Mouse (Mus musculus): Measurements from ENCODE around the gene Olfr1028. TPM values are rescaled to one million over a fixed set of nuclear protein-coding genes. Genes with fewer than 3 reads are reported as not detected.

Olfr1028 gene
- polyA plus RNA-seq (2014; fragmentation: Illumina TruSeq; extraction: RNeasy Lipid Tissue Mini Kit (QIAGEN cat#74804); ENCODE audit: low read depth, low replicate concordance) = not detected

GRCm38 (mm10) chr2:85950137-85950536, at the start of gene Olfr1028:
Gene Olfr1028, plus strand, starts transcription at chr2:85950437.

GRCm38 (mm10) chr2:85904952-85905351, 45.3 kb upstream of the Olfr1028 start, which contains the start of gene Olfr1024:
Gene Olfr1024, minus strand, starts transcription at chr2:85905052.

GRCm38 (mm10) chr2:85914893-85915292, 35.3 kb upstream of the Olfr1028 start, which contains the start of gene Olfr1025-ps1:
Gene Olfr1025-ps1, plus strand, starts transcription at chr2:85915193.

GRCm38 (mm10) chr2:85921258-85921657, 29.0 kb upstream of the Olfr1028 start, which contains the start of gene Olfr1026:
Gene Olfr1026, plus strand, starts transcription at chr2:85921558.

GRCm38 (mm10) chr2:85973595-85973994, 23.4 kb downstream of the Olfr1028 start, which contains the start of gene Olfr1029:
Gene Olfr1029, plus strand, starts transcription at chr2:85973895.

GRCm38 (mm10) chr2:85978976-85979375, 28.7 kb downstream of the Olfr1028 start, which contains the start of gene Olfr1030:
Gene Olfr1030, plus strand, starts transcription at chr2:85979276.

GRCm38 (mm10) chr2:85990004-85990403, 39.8 kb downstream of the Olfr1028 start, which contains the start of gene Olfr1031:
Gene Olfr1031, plus strand, starts transcription at chr2:85990304.

Other genes starting within 250 kb of the Olfr1028 start
- not detected for gene Olfr1009, start 235.0 kb upstream of the Olfr1028 start, polyA plus RNA-seq (2014; fragmentation: Illumina TruSeq; extraction: RNeasy Lipid Tissue Mini Kit (QIAGEN cat#74804); ENCODE audit: low read depth, low replicate concordance)
- not detected for gene Olfr1012, start 187.7 kb upstream of the Olfr1028 start, polyA plus RNA-seq (2014; fragmentation: Illumina TruSeq; extraction: RNeasy Lipid Tissue Mini Kit (QIAGEN cat#74804); ENCODE audit: low read depth, low replicate concordance)
- gene Olfr1013, start 183.3 kb upstream of the Olfr1028 start, polyA plus RNA-seq (2014; fragmentation: Illumina TruSeq; extraction: RNeasy Lipid Tissue Mini Kit (QIAGEN cat#74804); ENCODE audit: low read depth, low replicate concordance) = 0.07 TPM
- not detected for gene Olfr1014, start 177.7 kb upstream of the Olfr1028 start, polyA plus RNA-seq (2014; fragmentation: Illumina TruSeq; extraction: RNeasy Lipid Tissue Mini Kit (QIAGEN cat#74804); ENCODE audit: low read depth, low replicate concordance)
- not detected for gene Olfr1015, start 168.4 kb upstream of the Olfr1028 start, polyA plus RNA-seq (2014; fragmentation: Illumina TruSeq; extraction: RNeasy Lipid Tissue Mini Kit (QIAGEN cat#74804); ENCODE audit: low read depth, low replicate concordance)
- gene Olfr1016, start 147.9 kb upstream of the Olfr1028 start, polyA plus RNA-seq (2014; fragmentation: Illumina TruSeq; extraction: RNeasy Lipid Tissue Mini Kit (QIAGEN cat#74804); ENCODE audit: low read depth, low replicate concordance) = not detected
- gene Olfr1018, start 132.0 kb upstream of the Olfr1028 start, polyA plus RNA-seq (2014; fragmentation: Illumina TruSeq; extraction: RNeasy Lipid Tissue Mini Kit (QIAGEN cat#74804); ENCODE audit: low read depth, low replicate concordance) = not detected
- not detected for gene Olfr1019, start 105.0 kb upstream of the Olfr1028 start, polyA plus RNA-seq (2014; fragmentation: Illumina TruSeq; extraction: RNeasy Lipid Tissue Mini Kit (QIAGEN cat#74804); ENCODE audit: low read depth, low replicate concordance)
- gene Olfr1020, start 103.4 kb upstream of the Olfr1028 start, polyA plus RNA-seq (2014; fragmentation: Illumina TruSeq; extraction: RNeasy Lipid Tissue Mini Kit (QIAGEN cat#74804); ENCODE audit: low read depth, low replicate concordance) = not detected
- not detected for gene Olfr1022, start 81.8 kb upstream of the Olfr1028 start, polyA plus RNA-seq (2014; fragmentation: Illumina TruSeq; extraction: RNeasy Lipid Tissue Mini Kit (QIAGEN cat#74804); ENCODE audit: low read depth, low replicate concordance)
- not detected for gene Olfr1023, start 64.8 kb upstream of the Olfr1028 start, polyA plus RNA-seq (2014; fragmentation: Illumina TruSeq; extraction: RNeasy Lipid Tissue Mini Kit (QIAGEN cat#74804); ENCODE audit: low read depth, low replicate concordance)
- not detected for gene Olfr1024, start 45.4 kb upstream of the Olfr1028 start, polyA plus RNA-seq (2014; fragmentation: Illumina TruSeq; extraction: RNeasy Lipid Tissue Mini Kit (QIAGEN cat#74804); ENCODE audit: low read depth, low replicate concordance)
- gene Olfr1025-ps1, start 35.2 kb upstream of the Olfr1028 start, polyA plus RNA-seq (2014; fragmentation: Illumina TruSeq; extraction: RNeasy Lipid Tissue Mini Kit (QIAGEN cat#74804); ENCODE audit: low read depth, low replicate concordance) = not detected
- gene Olfr1026, start 28.9 kb upstream of the Olfr1028 start, polyA plus RNA-seq (2014; fragmentation: Illumina TruSeq; extraction: RNeasy Lipid Tissue Mini Kit (QIAGEN cat#74804); ENCODE audit: low read depth, low replicate concordance) = not detected
- 0.35 TPM for gene Olfr1029, start 23.5 kb downstream of the Olfr1028 start, polyA plus RNA-seq (2014; fragmentation: Illumina TruSeq; extraction: RNeasy Lipid Tissue Mini Kit (QIAGEN cat#74804); ENCODE audit: low read depth, low replicate concordance)
- not detected for gene Olfr1030, start 28.8 kb downstream of the Olfr1028 start, polyA plus RNA-seq (2014; fragmentation: Illumina TruSeq; extraction: RNeasy Lipid Tissue Mini Kit (QIAGEN cat#74804); ENCODE audit: low read depth, low replicate concordance)
- gene Olfr1031, start 39.9 kb downstream of the Olfr1028 start, polyA plus RNA-seq (2014; fragmentation: Illumina TruSeq; extraction: RNeasy Lipid Tissue Mini Kit (QIAGEN cat#74804); ENCODE audit: low read depth, low replicate concordance) = not detected
- gene Olfr1032, start 55.1 kb downstream of the Olfr1028 start, polyA plus RNA-seq (2014; fragmentation: Illumina TruSeq; extraction: RNeasy Lipid Tissue Mini Kit (QIAGEN cat#74804); ENCODE audit: low read depth, low replicate concordance) = not detected
- 1.5 TPM for gene Olfr1033, start 70.2 kb downstream of the Olfr1028 start, polyA plus RNA-seq (2014; fragmentation: Illumina TruSeq; extraction: RNeasy Lipid Tissue Mini Kit (QIAGEN cat#74804); ENCODE audit: low read depth, low replicate concordance)
- 0.11 TPM for gene Olfr1034, start 95.4 kb downstream of the Olfr1028 start, polyA plus RNA-seq (2014; fragmentation: Illumina TruSeq; extraction: RNeasy Lipid Tissue Mini Kit (QIAGEN cat#74804); ENCODE audit: low read depth, low replicate concordance)
- gene Olfr1036, start 123.6 kb downstream of the Olfr1028 start, polyA plus RNA-seq (2014; fragmentation: Illumina TruSeq; extraction: RNeasy Lipid Tissue Mini Kit (QIAGEN cat#74804); ENCODE audit: low read depth, low replicate concordance) = not detected
- 0.15 TPM for gene Olfr1037, start 136.9 kb downstream of the Olfr1028 start, polyA plus RNA-seq (2014; fragmentation: Illumina TruSeq; extraction: RNeasy Lipid Tissue Mini Kit (QIAGEN cat#74804); ENCODE audit: low read depth, low replicate concordance)
- gene Olfr1039, start 185.5 kb downstream of the Olfr1028 start, polyA plus RNA-seq (2014; fragmentation: Illumina TruSeq; extraction: RNeasy Lipid Tissue Mini Kit (QIAGEN cat#74804); ENCODE audit: low read depth, low replicate concordance) = not detected
- not detected for gene Olfr1040, start 196.3 kb downstream of the Olfr1028 start, polyA plus RNA-seq (2014; fragmentation: Illumina TruSeq; extraction: RNeasy Lipid Tissue Mini Kit (QIAGEN cat#74804); ENCODE audit: low read depth, low replicate concordance)
- gene Olfr1042, start 211.4 kb downstream of the Olfr1028 start, polyA plus RNA-seq (2014; fragmentation: Illumina TruSeq; extraction: RNeasy Lipid Tissue Mini Kit (QIAGEN cat#74804); ENCODE audit: low read depth, low replicate concordance) = not detected
- not detected for gene Olfr1043, start 217.1 kb downstream of the Olfr1028 start, polyA plus RNA-seq (2014; fragmentation: Illumina TruSeq; extraction: RNeasy Lipid Tissue Mini Kit (QIAGEN cat#74804); ENCODE audit: low read depth, low replicate concordance)
- not detected for gene Olfr1044, start 227.4 kb downstream of the Olfr1028 start, polyA plus RNA-seq (2014; fragmentation: Illumina TruSeq; extraction: RNeasy Lipid Tissue Mini Kit (QIAGEN cat#74804); ENCODE audit: low read depth, low replicate concordance)
- not detected for gene Olfr52, start 235.2 kb downstream of the Olfr1028 start, polyA plus RNA-seq (2014; fragmentation: Illumina TruSeq; extraction: RNeasy Lipid Tissue Mini Kit (QIAGEN cat#74804); ENCODE audit: low read depth, low replicate concordance)